Mouse (Mus musculus) monocyte, adult 2 months (primary cell): ENCODE data around the gene Rhox13.

ENCODE experiments used
- DNase-seq, 2 experiments: peaks; one replicate each; pipeline ENCODE4 v3.0.0; 2022; ENCODE audit warnings: low spot score in 2 of 2, low read depth in 1 of 2

The Rhox13 gene

GRCm38 (mm10) chrX:38120982-38121381 is at the start of gene Rhox13:
Gene Rhox13 (plus strand): TSS chrX:38121219.
- no peak for DNase-seq

DNA sequence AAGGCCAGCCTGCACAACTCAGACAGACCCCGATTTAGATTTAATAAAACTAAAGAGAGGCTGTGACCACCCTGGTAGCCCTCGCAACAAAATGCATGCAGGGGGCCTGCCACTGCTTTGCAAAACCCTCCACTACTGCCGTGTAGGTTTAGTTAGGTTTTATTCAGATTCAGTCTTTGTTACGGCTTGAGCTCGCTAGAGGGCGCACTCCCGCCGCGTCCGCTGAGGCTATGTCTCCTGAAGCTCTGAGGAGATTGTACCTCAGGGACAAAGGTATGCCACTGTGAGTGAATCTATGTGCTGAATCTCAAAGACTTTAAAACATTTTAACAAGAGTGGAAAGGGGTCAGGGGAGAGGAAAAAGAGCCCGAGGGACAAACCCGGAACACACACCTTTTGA is 36.8 kb upstream of the Rhox13 start:
- DNase-seq: no peak

DNA sequence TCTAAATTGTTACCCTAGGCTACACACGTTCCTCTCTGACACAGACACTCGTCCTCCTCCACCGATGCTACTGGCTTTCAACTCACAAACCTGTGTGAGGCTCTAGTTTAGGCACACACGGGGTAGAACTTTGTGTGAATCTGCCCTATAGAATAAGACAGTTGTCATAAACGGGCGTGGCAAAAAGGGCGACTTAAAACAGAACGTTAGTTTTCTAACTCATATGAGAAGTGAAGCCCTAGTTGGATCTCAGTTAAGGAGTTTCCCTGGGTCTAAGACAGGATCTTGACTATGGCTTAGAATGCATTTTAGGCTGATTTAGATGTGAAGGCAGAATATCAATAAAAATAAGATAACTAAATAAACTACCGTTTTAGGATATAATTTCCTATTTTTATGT is 36.0 kb upstream of the Rhox13 start, which contains the start of gene Rhox11:
Gene Rhox11 (minus strand): TSS at position 101 of the 400 bp plus-strand sequence.
- DNase-seq: no peak

DNA sequence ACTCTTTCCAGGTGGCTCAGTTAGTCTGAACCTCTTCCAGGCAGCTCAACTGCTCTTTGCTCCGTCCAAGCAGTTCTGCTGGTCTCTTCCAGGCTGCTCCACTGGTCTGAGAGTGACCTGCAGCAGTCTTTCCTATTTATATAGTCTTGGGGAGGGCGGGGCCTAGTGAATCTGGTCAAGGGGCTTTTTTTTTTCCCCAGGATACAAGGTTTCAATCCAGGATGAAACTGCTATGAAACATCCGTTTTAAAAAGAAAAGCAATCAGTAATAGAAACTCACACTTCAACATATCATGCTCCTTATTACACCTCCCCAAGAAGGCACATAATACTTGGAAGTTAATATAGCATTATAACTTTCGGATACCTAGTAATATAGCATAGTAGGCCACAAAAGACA is 10.2 kb upstream of the Rhox13 start, which contains the start of gene Rhox12:
Gene Rhox12 (minus strand): TSS at position 101 of the 400 bp plus-strand sequence.
- no peak for DNase-seq

GRCm38 (mm10) chrX:38121478-38121877 is 459 bp downstream of the Rhox13 start:
- no peak for DNase-seq

DNA sequence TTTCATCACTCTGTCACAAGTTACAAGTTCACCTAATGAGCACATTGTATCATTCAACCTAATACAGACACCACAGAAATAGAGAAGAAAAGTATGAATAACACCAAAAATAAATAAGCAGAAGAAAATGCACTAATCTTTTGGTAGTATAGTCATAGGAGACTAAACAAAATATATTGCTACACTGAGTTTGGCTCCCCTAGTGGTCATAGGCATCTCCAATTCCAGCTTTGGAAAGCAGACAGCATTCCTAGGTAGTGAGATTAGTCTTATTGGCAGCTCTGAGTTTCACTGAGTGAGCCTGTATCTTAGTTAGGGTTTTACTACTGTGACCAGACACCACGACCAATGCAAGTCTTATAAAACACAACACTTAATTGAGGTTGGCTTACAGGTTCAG is 38.1 kb downstream of the Rhox13 start:
- no peak for DNase-seq

DNA sequence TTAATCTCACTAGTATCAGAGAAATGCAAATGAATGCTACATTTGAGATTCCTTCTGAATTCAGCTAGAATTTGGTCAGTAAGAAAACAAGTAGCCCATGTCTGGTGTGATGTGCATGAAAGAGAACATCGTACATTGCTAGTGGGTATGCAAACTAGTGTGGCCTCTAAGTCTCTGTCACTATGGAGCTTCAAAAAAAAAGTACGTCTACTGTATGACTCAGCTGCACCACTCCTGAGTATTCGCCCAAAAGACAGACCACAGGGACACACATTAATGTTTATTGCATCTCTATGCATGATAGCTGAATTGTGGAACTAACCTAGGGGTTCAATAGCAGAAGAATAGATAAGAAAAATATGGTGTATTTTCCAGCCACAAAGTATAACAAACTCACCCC is 44.3 kb downstream of the Rhox13 start:
- no peak for DNase-seq

DNA sequence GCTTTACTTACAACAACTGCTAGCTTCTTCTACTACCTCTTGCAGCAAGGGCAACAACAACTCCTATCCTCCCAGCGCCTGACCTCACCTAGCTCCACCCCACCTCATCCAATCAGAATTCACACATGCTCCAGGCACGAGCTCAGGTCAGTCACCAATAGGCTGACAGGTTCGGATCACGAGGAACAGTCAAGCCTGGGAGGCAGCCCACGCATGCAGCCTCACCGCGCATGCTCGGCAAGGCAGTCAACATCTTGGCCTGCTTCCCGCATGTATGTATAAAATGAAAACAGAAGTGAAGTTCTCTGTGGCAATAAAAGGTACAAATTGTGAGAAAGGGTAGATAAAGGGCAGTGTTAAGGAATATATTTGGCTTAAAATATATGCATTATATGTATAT is 45.0 kb downstream of the Rhox13 start:
- DNase-seq: no peak

DNA sequence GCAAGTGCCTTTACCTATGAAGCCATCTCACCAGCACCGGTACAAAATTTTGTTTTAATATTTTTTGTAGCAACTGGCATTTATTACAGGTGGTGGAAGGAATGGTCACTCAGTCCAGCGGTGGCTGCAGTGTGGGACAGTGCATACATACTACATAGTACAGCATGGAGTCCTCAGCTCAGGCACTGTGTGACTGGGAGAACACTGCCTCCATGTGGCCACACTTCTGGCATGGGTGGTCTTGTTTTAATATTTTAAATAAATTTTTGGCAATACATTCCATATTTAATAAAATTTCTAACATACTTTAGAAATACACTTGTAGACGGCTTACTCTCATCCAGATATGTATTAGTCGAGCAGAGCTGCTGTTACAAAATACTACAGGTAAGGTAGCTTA is 45.6 kb downstream of the Rhox13 start:
- no peak for DNase-seq
